Mouse (Mus musculus): ENCODE measurements at regions not wholly inside any gene's neighbourhood (a gene's known extent, or its start where the extent isn't known, plus 50 kb on each side); places are given as distances from the start of the nearest gene placed in this dataset.

- no peaks in the 10 kb centered on the region for H3K4me1 ChIP-seq (ENCODE audit: control insufficient read depth, insufficient read depth, low read length)
- no peaks in the 10 kb centered on the region for H3K27me3 ChIP-seq (ENCODE audit: control insufficient read depth, insufficient read depth, low read length)
- TF ChIP-seq POLR2A (IDR thresholded peaks at IDR 0.05; ENCODE audit: control insufficient read depth, low read depth, low read length), result no peak
- no peak for TF ChIP-seq CTCF (IDR thresholded peaks at IDR 0.05; ENCODE audit: control insufficient read depth, insufficient read depth, insufficient replicate concordance, low read depth, low read length)
- no peaks in the 10 kb centered on the region for H3K36me3 ChIP-seq (ENCODE audit: control insufficient read depth, insufficient read depth, low read length)
- no peak overlapping the region for H3K4me3 ChIP-seq (ENCODE audit: control insufficient read depth, low read depth, low read length)
- H3K27ac ChIP-seq (ENCODE audit: control insufficient read depth, insufficient read depth, low read depth, low read length), result no peak overlapping the region
Measured at GRCm38 (mm10) chr7:124907662-124908296, 536.7 kb upstream of the Kdm8 start.

- Histone ChIP-seq H3K4me3 (ENCODE audit: control insufficient read depth, low read depth, low read length) (no peak overlapping the region), H3K4me1 (ENCODE audit: control insufficient read depth, insufficient read depth, low read length) (no peaks in the 10 kb centered on the region), H3K36me3 (ENCODE audit: control insufficient read depth, insufficient read depth, low read length) (no peaks in the 10 kb centered on the region), H3K27ac (ENCODE audit: control insufficient read depth, insufficient read depth, low read depth, low read length) (no peak overlapping the region), H3K27me3 (ENCODE audit: control insufficient read depth, insufficient read depth, low read length) (no peaks in the 10 kb centered on the region)
- TF ChIP-seq CTCF (IDR thresholded peaks at IDR 0.05; ENCODE audit: control insufficient read depth, insufficient read depth, insufficient replicate concordance, low read depth, low read length) (no peak), POLR2A (IDR thresholded peaks at IDR 0.05; ENCODE audit: control insufficient read depth, low read depth, low read length) (no peak)
Measured at GRCm38 (mm10) chr7:124914061-124914460, 530.4 kb upstream of the Kdm8 start.

- no peak overlapping the region for H3K27ac ChIP-seq (ENCODE audit: control insufficient read depth, insufficient read depth, low read depth, low read length)
- TF ChIP-seq POLR2A (IDR thresholded peaks at IDR 0.05; ENCODE audit: control insufficient read depth, low read depth, low read length) (no peak), CTCF (IDR thresholded peaks at IDR 0.05; ENCODE audit: control insufficient read depth, insufficient read depth, insufficient replicate concordance, low read depth, low read length) (no peak)
- H3K36me3 ChIP-seq (ENCODE audit: control insufficient read depth, insufficient read depth, low read length), result no peaks in the 10 kb centered on the region
- H3K4me1 ChIP-seq (ENCODE audit: control insufficient read depth, insufficient read depth, low read length), result no peaks in the 10 kb centered on the region
- H3K4me3 ChIP-seq (ENCODE audit: control insufficient read depth, low read depth, low read length), result no peak overlapping the region
- H3K27me3 ChIP-seq (ENCODE audit: control insufficient read depth, insufficient read depth, low read length), result no peaks in the 10 kb centered on the region
Measured at GRCm38 (mm10) chr7:124914479-124914878, 530.0 kb upstream of the Kdm8 start.

GRCm38 (mm10) chr7:124914972-124915371, 529.5 kb upstream of the Kdm8 start:
- Histone ChIP-seq H3K4me1 (ENCODE audit: control insufficient read depth, insufficient read depth, low read length) (no peaks in the 10 kb centered on the region), H3K4me3 (ENCODE audit: control insufficient read depth, low read depth, low read length) (no peak overlapping the region), H3K27ac (ENCODE audit: control insufficient read depth, insufficient read depth, low read depth, low read length) (no peak overlapping the region), H3K36me3 (ENCODE audit: control insufficient read depth, insufficient read depth, low read length) (no peaks in the 10 kb centered on the region), H3K27me3 (ENCODE audit: control insufficient read depth, insufficient read depth, low read length) (no peaks in the 10 kb centered on the region)
- TF ChIP-seq POLR2A (IDR thresholded peaks at IDR 0.05; ENCODE audit: control insufficient read depth, low read depth, low read length), result no peak
- no peak for TF ChIP-seq CTCF (IDR thresholded peaks at IDR 0.05; ENCODE audit: control insufficient read depth, insufficient read depth, insufficient replicate concordance, low read depth, low read length)

GRCm38 (mm10) chr7:124915637-124916036, 528.8 kb upstream of the Kdm8 start:
- no peak overlapping the region for H3K4me3 ChIP-seq (ENCODE audit: control insufficient read depth, low read depth, low read length)
- TF ChIP-seq POLR2A (IDR thresholded peaks at IDR 0.05; ENCODE audit: control insufficient read depth, low read depth, low read length) (no peak), CTCF (IDR thresholded peaks at IDR 0.05; ENCODE audit: control insufficient read depth, insufficient read depth, insufficient replicate concordance, low read depth, low read length) (no peak)

GRCm38 (mm10) chr7:124917606-124918120, 526.8 kb upstream of the Kdm8 start:
- TF ChIP-seq CTCF (IDR thresholded peaks at IDR 0.05; ENCODE audit: control insufficient read depth, insufficient read depth, insufficient replicate concordance, low read depth, low read length), result no peak
- TF ChIP-seq POLR2A (IDR thresholded peaks at IDR 0.05; ENCODE audit: control insufficient read depth, low read depth, low read length), result no peak
- Histone ChIP-seq H3K36me3 (ENCODE audit: control insufficient read depth, insufficient read depth, low read length) (no peaks in the 10 kb centered on the region), H3K4me1 (ENCODE audit: control insufficient read depth, insufficient read depth, low read length) (no peaks in the 10 kb centered on the region), H3K27me3 (ENCODE audit: control insufficient read depth, insufficient read depth, low read length) (no peaks in the 10 kb centered on the region), H3K4me3 (ENCODE audit: control insufficient read depth, low read depth, low read length) (no peak overlapping the region), H3K27ac (ENCODE audit: control insufficient read depth, insufficient read depth, low read depth, low read length) (no peak overlapping the region)

More at GRCm38 (mm10) chr7:124915637-124916036, 528.8 kb upstream of the Kdm8 start:
- no peaks in the 10 kb centered on the region for H3K4me1 ChIP-seq (ENCODE audit: control insufficient read depth, insufficient read depth, low read length)
- H3K27me3 ChIP-seq (ENCODE audit: control insufficient read depth, insufficient read depth, low read length), result no peaks in the 10 kb centered on the region
- H3K36me3 ChIP-seq (ENCODE audit: control insufficient read depth, insufficient read depth, low read length), result no peaks in the 10 kb centered on the region
- no peak overlapping the region for H3K27ac ChIP-seq (ENCODE audit: control insufficient read depth, insufficient read depth, low read depth, low read length)

- Histone ChIP-seq H3K4me3 (ENCODE audit: control insufficient read depth, low read depth, low read length) (no peak overlapping the region), H3K27ac (ENCODE audit: control insufficient read depth, insufficient read depth, low read depth, low read length) (no peak overlapping the region), H3K27me3 (ENCODE audit: control insufficient read depth, insufficient read depth, low read length) (no peaks in the 10 kb centered on the region), H3K36me3 (ENCODE audit: control insufficient read depth, insufficient read depth, low read length) (no peaks in the 10 kb centered on the region), H3K4me1 (ENCODE audit: control insufficient read depth, insufficient read depth, low read length) (no peaks in the 10 kb centered on the region)
- TF ChIP-seq CTCF (IDR thresholded peaks at IDR 0.05; ENCODE audit: control insufficient read depth, insufficient read depth, insufficient replicate concordance, low read depth, low read length) (no peak), POLR2A (IDR thresholded peaks at IDR 0.05; ENCODE audit: control insufficient read depth, low read depth, low read length) (no peak)
Measured at GRCm38 (mm10) chr7:124922806-124923205, 521.7 kb upstream of the Kdm8 start.
